Mouse (Mus musculus) bone marrow macrophage, adult 2 months (primary cell): Measurements from ENCODE around the gene Mrps18b.

ENCODE experiments used
- CTCF ChIP-seq: IDR thresholded peaks from 2 replicates; pipeline ENCODE4 v1.5.1; 2012; ENCODE audit warnings: low read depth, mild to moderate bottlenecking, low read length, moderate library complexity
- POLR2A ChIP-seq: IDR thresholded peaks from 2 replicates; pipeline ENCODE4 v1.6.1; 2012; ENCODE audit warnings: mild to moderate bottlenecking, low read depth, low read length, borderline replicate concordance

- TF ChIP-seq POLR2A (no peak), CTCF (no peak)
Observed at GRCm38 (mm10) chr17:35868961-35869345, 47.2 kb downstream of the Mrps18b start.
